Mouse (Mus musculus): ENCODE measurements around the gene Nos1ap. TPM values are rescaled to one million over a fixed set of nuclear protein-coding genes. Genes with fewer than 3 reads are reported as not detected.

Gene Nos1ap
- polyA plus RNA-seq, 1 experiment from 2014 or later, result 7.8 TPM

- no peak for DNase-seq (ENCODE audit: low spot score, missing footprints)
- H3K36me3 ChIP-seq (ENCODE audit: control insufficient read depth, insufficient read depth, low read length), result no peaks in the 10 kb centered on the region; the same call in 1 of the 2 replicates
- no peaks in the 10 kb centered on the region for H3K4me1 ChIP-seq (ENCODE audit: control insufficient read depth, insufficient read depth, low read length)
- no peak overlapping the region for H3K4me3 ChIP-seq (ENCODE audit: low read depth, low read length)
- H3K27ac ChIP-seq (ENCODE audit: low read depth, low read length), result no peak overlapping the region
- no peak for ATAC-seq (ENCODE audit: low FRiP score)
- 90% methylated on average over 4 of the region's 4 CpGs for WGBS
- H3K9me3 ChIP-seq (ENCODE audit: control insufficient read depth, low read length), result no peaks in the 10 kb centered on the region
- no peaks in the 10 kb centered on the region for H3K27me3 ChIP-seq (ENCODE audit: control insufficient read depth, insufficient read depth, low read length)
- H3K4me2 ChIP-seq, result no peak overlapping the region
- no peak overlapping the region for H3K9ac ChIP-seq (ENCODE audit: low read length)
Measured at GRCm38 (mm10) chr1:170398866-170399265, 190.8 kb downstream of the Nos1ap start.

- H3K27ac ChIP-seq (ENCODE audit: low read depth, low read length), result no peak overlapping the region
- no peak for DNase-seq (ENCODE audit: low spot score, missing footprints)
- no peaks in the 10 kb centered on the region for H3K4me1 ChIP-seq (ENCODE audit: control insufficient read depth, insufficient read depth, low read length)
- H3K36me3 ChIP-seq (ENCODE audit: control insufficient read depth, insufficient read depth, low read length), result no peaks in the 10 kb centered on the region; the same call in 1 of the 2 replicates
- H3K9me3 ChIP-seq (ENCODE audit: control insufficient read depth, low read length), result no peaks in the 10 kb centered on the region
- H3K27me3 ChIP-seq (ENCODE audit: control insufficient read depth, insufficient read depth, low read length), result no peaks in the 10 kb centered on the region
- no peak overlapping the region for H3K4me2 ChIP-seq
- WGBS, result 90% methylated on average over 2 of the region's 2 CpGs
- H3K9ac ChIP-seq (ENCODE audit: low read length), result no peak overlapping the region
- ATAC-seq (ENCODE audit: low FRiP score), result no peak
- no peak overlapping the region for H3K4me3 ChIP-seq (ENCODE audit: low read depth, low read length)
Measured at GRCm38 (mm10) chr1:170395101-170395500, 194.6 kb downstream of the Nos1ap start.

GRCm38 (mm10) chr1:170394641-170395040 is 195.0 kb downstream of the Nos1ap start:
- Histone ChIP-seq H3K9ac (ENCODE audit: low read length) (no peak overlapping the region), H3K4me3 (ENCODE audit: low read depth, low read length) (no peak overlapping the region), H3K9me3 (ENCODE audit: control insufficient read depth, low read length) (no peaks in the 10 kb centered on the region), H3K27me3 (ENCODE audit: control insufficient read depth, insufficient read depth, low read length) (no peaks in the 10 kb centered on the region), H3K36me3 (ENCODE audit: control insufficient read depth, insufficient read depth, low read length) (no peaks in the 10 kb centered on the region; the same call in 1 of the 2 replicates), H3K4me1 (ENCODE audit: control insufficient read depth, insufficient read depth, low read length) (no peaks in the 10 kb centered on the region), H3K27ac (ENCODE audit: low read depth, low read length) (no peak overlapping the region), H3K4me2 (no peak overlapping the region)
- no peak for ATAC-seq (ENCODE audit: low FRiP score)
- DNase-seq (ENCODE audit: low spot score, missing footprints), result no peak
- 67% methylated on average over 1 of the region's 1 CpGs for WGBS

DNA sequence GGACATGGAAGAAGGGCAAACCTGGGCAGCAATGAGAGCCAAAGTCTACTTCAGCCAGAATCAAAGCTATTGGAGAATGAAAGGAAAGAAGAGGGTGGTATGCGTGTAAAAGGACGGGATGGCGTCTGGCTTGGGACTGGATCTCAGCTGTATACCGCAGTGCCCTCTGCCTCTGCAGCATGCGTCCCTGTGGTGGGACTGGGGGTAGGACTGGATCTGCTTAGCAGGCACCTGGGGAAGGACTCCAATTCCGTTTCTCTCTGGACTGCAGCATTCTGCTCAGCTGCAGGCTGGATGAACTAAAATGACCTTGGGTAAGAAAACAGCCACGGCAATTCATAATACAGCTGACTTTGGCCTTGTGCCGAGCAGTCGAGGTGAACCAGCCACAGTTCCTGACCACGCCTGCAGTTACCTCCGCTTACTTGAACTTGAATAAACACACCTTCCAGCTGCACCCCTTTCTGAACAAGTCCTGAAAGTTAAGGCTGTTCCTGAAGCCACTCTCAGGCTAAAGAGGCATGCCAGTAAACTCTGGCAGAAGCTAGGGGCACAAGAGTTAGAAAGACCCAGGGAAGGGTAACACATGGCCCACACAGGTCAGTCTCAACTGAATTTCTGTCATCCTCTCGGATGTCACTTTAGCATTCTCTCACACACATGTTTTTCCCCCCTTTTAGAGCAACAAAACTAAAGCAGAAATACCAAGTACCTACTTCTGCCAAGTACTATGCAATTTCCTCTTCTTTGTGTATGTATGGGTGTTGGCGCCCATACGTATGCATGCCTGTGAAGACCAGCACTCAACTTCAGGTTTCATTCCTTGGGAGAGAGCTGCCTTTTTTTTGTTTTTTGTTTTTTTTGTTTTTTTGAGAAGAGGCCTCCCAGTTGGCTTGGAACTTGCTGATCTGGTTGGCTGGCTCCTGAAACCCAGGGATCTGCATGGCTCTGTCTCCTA is 196.6 kb downstream of the Nos1ap start:
- no peaks in the 10 kb centered on the region; the same call in 1 of the 2 replicates for H3K36me3 ChIP-seq (ENCODE audit: control insufficient read depth, insufficient read depth, low read length)

DNA sequence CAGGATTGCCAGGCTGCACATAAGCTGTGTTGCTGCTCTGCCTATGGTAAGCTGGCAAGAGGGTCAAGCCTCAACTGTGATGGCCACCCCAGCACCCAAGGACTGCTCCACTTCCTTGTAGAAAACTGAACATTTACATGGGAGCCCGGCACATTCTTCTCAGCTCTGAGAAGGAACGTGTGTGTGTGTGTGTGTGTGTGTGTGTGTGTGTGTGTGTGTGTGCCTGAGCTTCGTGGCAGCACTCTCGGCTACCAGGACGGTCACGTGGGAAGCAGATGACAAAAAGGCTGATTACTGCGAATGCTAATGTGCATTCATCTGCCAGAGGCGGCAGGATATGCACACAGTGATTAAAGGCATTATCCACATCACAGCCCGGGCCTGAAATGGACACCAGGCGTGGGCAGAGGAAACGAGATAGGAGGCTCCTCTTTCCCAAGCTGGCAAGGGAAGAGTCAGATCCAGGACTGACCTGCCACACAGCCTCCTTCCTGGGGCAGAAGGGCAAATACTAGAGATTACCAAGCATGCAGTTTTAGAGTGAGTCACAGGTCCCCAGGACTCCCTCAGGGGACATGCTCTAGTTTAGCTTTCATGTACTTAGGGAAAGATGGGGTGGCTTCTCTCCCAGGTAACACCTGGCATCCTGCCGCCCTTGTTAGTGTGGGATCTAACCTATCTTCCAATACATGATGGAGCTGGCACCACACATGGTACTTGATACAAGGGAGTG is 202.3 kb downstream of the Nos1ap start:
- H3K4me2 ChIP-seq, result no peak overlapping the region
- ATAC-seq (ENCODE audit: low FRiP score), result peak; percentile 88
- H3K27me3 ChIP-seq (ENCODE audit: control insufficient read depth, insufficient read depth, low read length), result no peaks in the 10 kb centered on the region
- 44% methylated on average over 12 of the region's 12 CpGs for WGBS
- H3K9ac ChIP-seq (ENCODE audit: low read length), result no peak overlapping the region
- H3K36me3 ChIP-seq (ENCODE audit: control insufficient read depth, insufficient read depth, low read length), result no peaks in the 10 kb centered on the region
- no peak overlapping the region for H3K4me3 ChIP-seq (ENCODE audit: low read depth, low read length)
- H3K4me1 ChIP-seq (ENCODE audit: control insufficient read depth, insufficient read depth, low read length), result peaks cover 8% of the 10 kb centered on the region
- no peak overlapping the region for H3K27ac ChIP-seq (ENCODE audit: low read depth, low read length)
- H3K9me3 ChIP-seq (ENCODE audit: control insufficient read depth, low read length), result no peaks in the 10 kb centered on the region
- no peak for DNase-seq (ENCODE audit: low spot score, missing footprints)

More for the DNA sequence above, 196.6 kb downstream of the Nos1ap start:
- Histone ChIP-seq H3K27me3 (ENCODE audit: control insufficient read depth, insufficient read depth, low read length) (no peaks in the 10 kb centered on the region), H3K9ac (ENCODE audit: low read length) (no peak overlapping the region), H3K4me3 (ENCODE audit: low read depth, low read length) (no peak overlapping the region), H3K4me1 (ENCODE audit: control insufficient read depth, insufficient read depth, low read length) (no peaks in the 10 kb centered on the region), H3K27ac (ENCODE audit: low read depth, low read length) (no peak overlapping the region), H3K9me3 (ENCODE audit: control insufficient read depth, low read length) (no peaks in the 10 kb centered on the region), H3K4me2 (no peak overlapping the region)
- WGBS, result 88% methylated on average over 14 of the region's 14 CpGs
- ATAC-seq (ENCODE audit: low FRiP score) (no peak), DNase-seq (ENCODE audit: low spot score, missing footprints) (no peak)

GRCm38 (mm10) chr1:170385416-170385815 is 204.2 kb downstream of the Nos1ap start:
- H3K27me3 ChIP-seq (ENCODE audit: control insufficient read depth, insufficient read depth, low read length), result no peaks in the 10 kb centered on the region
- 87% methylated on average over 10 of the region's 10 CpGs for WGBS
- H3K36me3 ChIP-seq (ENCODE audit: control insufficient read depth, insufficient read depth, low read length), result no peaks in the 10 kb centered on the region
- ATAC-seq (ENCODE audit: low FRiP score) (no peak), DNase-seq (ENCODE audit: low spot score, missing footprints) (no peak)
- peaks cover 11% of the 10 kb centered on the region for H3K4me1 ChIP-seq (ENCODE audit: control insufficient read depth, insufficient read depth, low read length)
- H3K4me2 ChIP-seq, result no peak overlapping the region
- H3K27ac ChIP-seq (ENCODE audit: low read depth, low read length), result no peak overlapping the region
- no peak overlapping the region for H3K4me3 ChIP-seq (ENCODE audit: low read depth, low read length)
- H3K9ac ChIP-seq (ENCODE audit: low read length), result no peak overlapping the region
- H3K9me3 ChIP-seq (ENCODE audit: control insufficient read depth, low read length), result no peaks in the 10 kb centered on the region

DNA sequence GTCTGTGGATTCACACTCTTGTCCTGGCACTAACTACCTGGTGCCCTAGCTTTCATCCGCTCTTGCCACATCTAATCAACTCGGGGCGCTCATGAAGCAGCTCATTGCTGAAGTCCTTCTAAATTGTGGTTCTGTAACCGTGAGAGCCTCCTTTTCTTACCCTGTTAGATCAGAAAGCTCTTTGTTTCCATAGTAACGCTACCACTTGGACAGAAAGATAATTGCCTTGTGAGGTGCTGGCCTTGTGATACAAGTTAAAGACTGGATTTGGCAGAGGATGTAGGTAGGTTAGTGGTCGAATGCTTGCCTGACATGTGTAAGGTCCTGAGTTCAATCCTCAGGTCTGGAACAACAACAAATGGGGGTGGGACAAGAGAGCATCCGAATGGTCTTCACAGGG is 206.1 kb downstream of the Nos1ap start:
- ATAC-seq (ENCODE audit: low FRiP score) (no peak), DNase-seq (ENCODE audit: low spot score, missing footprints) (no peak)
- Histone ChIP-seq H3K4me2 (no peak overlapping the region), H3K27ac (ENCODE audit: low read depth, low read length) (no peak overlapping the region), H3K4me3 (ENCODE audit: low read depth, low read length) (no peak overlapping the region), H3K36me3 (ENCODE audit: control insufficient read depth, insufficient read depth, low read length) (no peaks in the 10 kb centered on the region), H3K27me3 (ENCODE audit: control insufficient read depth, insufficient read depth, low read length) (no peaks in the 10 kb centered on the region), H3K9me3 (ENCODE audit: control insufficient read depth, low read length) (no peaks in the 10 kb centered on the region), H3K9ac (ENCODE audit: low read length) (no peak overlapping the region), H3K4me1 (ENCODE audit: control insufficient read depth, insufficient read depth, low read length) (peaks cover 19% of the 10 kb centered on the region)
- 85% methylated on average over 7 of the region's 7 CpGs for WGBS

DNA sequence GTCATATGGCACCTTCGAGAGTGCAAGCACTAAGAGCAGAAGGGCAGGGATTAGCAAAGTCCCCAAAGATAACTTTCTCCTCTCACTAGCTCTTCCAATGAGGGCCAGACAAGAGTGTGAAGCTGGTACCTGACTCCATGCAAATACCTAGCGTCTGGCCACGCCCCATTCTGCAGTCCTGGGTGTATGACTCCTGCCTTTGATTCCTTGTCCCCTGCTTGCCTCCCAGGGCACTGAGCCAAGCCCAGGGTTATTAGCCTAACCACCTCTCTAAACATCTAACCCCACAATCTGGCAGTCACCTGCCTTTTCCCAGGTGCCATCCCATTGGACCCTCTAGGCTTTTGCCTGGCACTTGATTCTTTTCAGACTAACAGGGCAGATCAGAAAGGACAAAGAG is 208.2 kb downstream of the Nos1ap start:
- Histone ChIP-seq H3K9ac (ENCODE audit: low read length) (no peak overlapping the region), H3K27ac (ENCODE audit: low read depth, low read length) (no peak overlapping the region), H3K4me3 (ENCODE audit: low read depth, low read length) (no peak overlapping the region), H3K9me3 (ENCODE audit: control insufficient read depth, low read length) (no peaks in the 10 kb centered on the region), H3K36me3 (ENCODE audit: control insufficient read depth, insufficient read depth, low read length) (no peaks in the 10 kb centered on the region), H3K4me2 (no peak overlapping the region), H3K4me1 (ENCODE audit: control insufficient read depth, insufficient read depth, low read length) (peaks cover 11% of the 10 kb centered on the region; the same call in 1 of the 2 replicates), H3K27me3 (ENCODE audit: control insufficient read depth, insufficient read depth, low read length) (no peaks in the 10 kb centered on the region)
- DNase-seq (ENCODE audit: low spot score, missing footprints) (no peak), ATAC-seq (ENCODE audit: low FRiP score) (peak; percentile 42; the same call in 1 of the 2 replicates)
- WGBS, result 26% methylated on average over 3 of the region's 3 CpGs

DNA sequence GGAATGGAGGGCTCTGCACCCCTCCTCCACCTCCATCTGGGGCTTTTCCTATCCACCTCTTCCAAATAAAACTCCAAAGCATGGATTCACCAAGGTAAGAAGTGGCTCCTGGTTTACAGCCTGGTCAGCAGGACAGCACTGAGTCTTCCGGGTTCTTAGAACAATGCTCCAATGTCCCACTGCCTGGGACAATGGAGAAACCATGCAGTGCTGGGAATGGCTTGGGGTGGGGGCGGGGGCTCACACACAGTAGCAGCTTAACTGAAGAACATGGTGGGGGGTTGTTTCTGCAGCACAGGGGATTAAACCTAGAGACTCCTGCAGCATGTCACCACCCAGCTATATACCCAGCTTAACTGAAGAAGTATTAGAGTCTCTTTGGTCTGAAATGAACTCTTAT is 209.2 kb downstream of the Nos1ap start:
- Histone ChIP-seq H3K9ac (ENCODE audit: low read length) (no peak overlapping the region), H3K36me3 (ENCODE audit: control insufficient read depth, insufficient read depth, low read length) (no peaks in the 10 kb centered on the region), H3K4me2 (no peak overlapping the region), H3K27me3 (ENCODE audit: control insufficient read depth, insufficient read depth, low read length) (no peaks in the 10 kb centered on the region), H3K4me1 (ENCODE audit: control insufficient read depth, insufficient read depth, low read length) (peaks cover 11% of the 10 kb centered on the region; the same call in 1 of the 2 replicates), H3K27ac (ENCODE audit: low read depth, low read length) (no peak overlapping the region), H3K9me3 (ENCODE audit: control insufficient read depth, low read length) (no peaks in the 10 kb centered on the region), H3K4me3 (ENCODE audit: low read depth, low read length) (no peak overlapping the region)
- no peak for DNase-seq (ENCODE audit: low spot score, missing footprints)
- 6% methylated on average over 2 of the region's 2 CpGs for WGBS
- ATAC-seq (ENCODE audit: low FRiP score), result peak; percentile 33; the same call in 1 of the 2 replicates

Measured in midbrain, embryonic 11.5 days (tissue).